Mouse (Mus musculus) kidney, embryonic 16.5 days (tissue): ENCODE measurements at regions not wholly inside any gene's neighbourhood (a gene's known extent, or its start where the extent isn't known, plus 50 kb on each side); places are given as distances from the start of the nearest gene placed in this dataset.
A peak's percentile ranks its signal among the peaks of the same experiment; 100 is the strongest.

Experiments used
- ATAC-seq: fragments of 200-750 bp; cut with Nextera tagmentation; 2 replicates; pipeline ENCODE4 v1.8.0; 2017; ENCODE audit warnings: moderate TSS enrichment; ENCODE audit not compliant: low FRiP score, low TSS enrichment
- H3K27ac ChIP-seq: fragments of 300-500 bp; sonication (generic); 2 replicates; pipeline ENCODE4 v1.5.1; 2014; ENCODE audit warnings: low read length
- H3K27me3 ChIP-seq: fragments of 300-500 bp; sonication (generic); 2 replicates; pipeline ENCODE4 v1.6.1; 2014; ENCODE audit warnings: low read length, control low read depth, mixed read lengths; ENCODE audit not compliant: insufficient read depth
- H3K36me3 ChIP-seq: fragments of 300-500 bp; sonication (generic); 2 replicates; pipeline ENCODE4 v1.6.1; 2014; ENCODE audit warnings: low read length, control low read depth, mixed read lengths; ENCODE audit not compliant: insufficient read depth
- H3K4me1 ChIP-seq: fragments of 300-500 bp; sonication (generic); 2 replicates; pipeline ENCODE4 v1.6.1; 2014; ENCODE audit warnings: low read length, control low read depth, mixed read lengths; ENCODE audit not compliant: insufficient read depth
- H3K4me2 ChIP-seq: fragments of 300-500 bp; sonication (generic); replicated peaks from 2 replicates; pipeline ENCODE4 v1.6.1; 2014; ENCODE audit warnings: low read depth, low read length
- H3K4me3 ChIP-seq: fragments of 300-500 bp; sonication (generic); 2 replicates; pipeline ENCODE4 v1.5.1; 2014; ENCODE audit warnings: mild to moderate bottlenecking, low read length
- H3K9ac ChIP-seq: fragments of 300-500 bp; sonication (generic); replicated peaks from 2 replicates; pipeline ENCODE4 v1.6.1; 2014; ENCODE audit warnings: low read length
- H3K9me3 ChIP-seq: fragments of 300-500 bp; sonication (generic); 2 replicates; pipeline ENCODE4 v1.6.1; 2016; ENCODE audit warnings: low read length, control low read depth
- WGBS: fragments of 180-500 bp; shearing (Covaris S2); extraction: QIAGEN DNeasy Blood & Tissue Kit; methylation state at CpG from one replicate; pipeline ENCODE4 v1.1.7; 2014; 5-methylcytosine and 5-hydroxymethylcytosine counted together

DNA sequence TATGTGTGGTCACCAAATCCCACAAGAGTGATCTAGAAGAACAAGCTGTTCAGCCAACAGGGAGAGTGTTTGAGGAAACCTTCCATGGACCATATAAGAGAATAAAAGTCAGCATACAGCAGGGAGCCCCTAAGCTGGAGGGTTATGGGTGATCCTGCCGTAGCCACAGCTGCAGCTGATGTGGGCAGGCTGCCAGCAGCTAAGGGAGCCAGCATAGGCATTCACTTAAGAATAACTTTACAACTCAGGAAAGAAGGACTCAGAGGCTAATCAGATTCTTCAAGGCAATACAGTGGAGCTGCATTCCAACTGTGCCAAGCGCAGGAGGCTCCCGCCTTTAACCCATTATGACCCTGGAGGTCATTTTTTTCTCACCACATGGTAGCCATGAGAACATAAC lies 121.6 kb downstream of the Uck2 start:
- no peaks in the 10 kb centered on the region for H3K27me3 ChIP-seq
- no peak overlapping the region for H3K4me3 ChIP-seq
- H3K4me2 ChIP-seq: no peak overlapping the region
- H3K4me1 ChIP-seq: no peaks in the 10 kb centered on the region; the same call in 1 of the 2 replicates
- no peaks in the 10 kb centered on the region for H3K9me3 ChIP-seq
- H3K36me3 ChIP-seq: no peaks in the 10 kb centered on the region
- ATAC-seq: no peak
- no peak overlapping the region for H3K27ac ChIP-seq
- H3K9ac ChIP-seq: no peak overlapping the region
- WGBS: 19% methylated on average over 3 of the region's 3 CpGs

- 49% methylated on average over 8 of the region's 8 CpGs for WGBS
- Histone ChIP-seq H3K27me3 (no peaks in the 10 kb centered on the region), H3K27ac (no peak overlapping the region), H3K4me3 (no peak overlapping the region), H3K9me3 (no peaks in the 10 kb centered on the region), H3K4me1 (no peaks in the 10 kb centered on the region; the same call in 1 of the 2 replicates), H3K36me3 (no peaks in the 10 kb centered on the region), H3K9ac (no peak overlapping the region), H3K4me2 (peak overlapping the region; percentile 20; the same call in 1 of the 2 replicates)
- peak; percentile 63; the same call in 1 of the 2 replicates for ATAC-seq
These were observed 122.6 kb downstream of the Uck2 start for GRCm38 (mm10) chr1:167162495-167162894.

DNA sequence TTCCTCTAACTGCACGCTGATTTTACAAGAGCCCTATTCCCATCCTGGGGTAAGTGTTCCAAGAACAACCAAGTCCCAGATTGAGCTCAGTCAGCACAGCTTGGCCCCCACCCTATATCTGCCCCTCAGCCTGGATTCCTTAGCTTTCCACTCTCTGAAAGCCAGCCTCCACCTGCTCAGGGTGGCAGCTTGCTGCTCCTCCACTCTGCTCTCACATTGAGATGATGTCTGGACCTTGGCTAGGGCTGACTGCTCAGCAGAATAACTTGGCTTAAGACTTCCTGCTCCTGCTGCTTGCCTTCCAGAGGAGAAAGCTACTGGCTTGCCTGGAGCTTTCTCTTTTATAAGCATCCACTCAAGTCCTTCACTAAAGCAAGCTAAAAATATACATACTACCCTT lies 125.6 kb downstream of the Uck2 start:
- 70% methylated on average over 1 of the region's 1 CpGs for WGBS
- Histone ChIP-seq H3K27ac (no peak overlapping the region), H3K4me1 (no peaks in the 10 kb centered on the region; the same call in 1 of the 2 replicates), H3K9ac (no peak overlapping the region), H3K27me3 (no peaks in the 10 kb centered on the region), H3K9me3 (peaks cover 2% of the 10 kb centered on the region; the same call in 1 of the 2 replicates), H3K4me2 (no peak overlapping the region), H3K4me3 (no peak overlapping the region), H3K36me3 (no peaks in the 10 kb centered on the region)
- no peak for ATAC-seq

DNA sequence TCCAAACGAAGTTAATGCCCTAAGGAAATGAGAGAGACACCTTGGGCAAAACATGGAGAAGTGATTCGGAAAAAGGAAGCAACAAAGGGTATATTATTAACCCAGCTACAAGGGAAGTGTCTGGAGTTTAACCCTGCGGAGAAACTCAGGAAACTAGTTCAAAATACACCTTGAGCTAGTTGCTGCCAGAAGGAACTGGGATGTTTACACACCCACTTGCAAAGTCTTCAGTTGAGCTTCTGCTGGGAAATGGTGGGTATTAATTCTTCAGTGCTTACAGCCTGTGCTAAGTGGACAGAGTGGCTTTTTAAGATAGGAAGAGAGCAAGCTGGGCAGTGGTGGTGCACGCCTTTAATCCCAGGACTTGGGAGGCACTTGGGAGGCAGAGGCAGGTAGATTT lies 132.7 kb downstream of the Uck2 start:
- no peak for ATAC-seq
- no peak overlapping the region for H3K9ac ChIP-seq
- H3K4me2 ChIP-seq: no peak overlapping the region
- no peak overlapping the region for H3K27ac ChIP-seq
- H3K36me3 ChIP-seq: no peaks in the 10 kb centered on the region
- 67% methylated on average over 4 of the region's 4 CpGs for WGBS
- H3K9me3 ChIP-seq: peaks cover 6% of the 10 kb centered on the region
- no peaks in the 10 kb centered on the region for H3K4me1 ChIP-seq
- H3K27me3 ChIP-seq: no peaks in the 10 kb centered on the region
- H3K4me3 ChIP-seq: no peak overlapping the region

- Histone ChIP-seq H3K4me1 (no peaks in the 10 kb centered on the region), H3K4me3 (no peak overlapping the region), H3K36me3 (no peaks in the 10 kb centered on the region), H3K4me2 (no peak overlapping the region), H3K27ac (no peak overlapping the region), H3K9ac (no peak overlapping the region), H3K9me3 (peaks cover 3% of the 10 kb centered on the region; the same call in 1 of the 2 replicates), H3K27me3 (no peaks in the 10 kb centered on the region)
- ATAC-seq: no peak
- WGBS: 75% methylated on average over 3 of the region's 3 CpGs
These were observed 140.8 kb downstream of the Uck2 start for GRCm38 (mm10) chr1:167144335-167144734.

DNA sequence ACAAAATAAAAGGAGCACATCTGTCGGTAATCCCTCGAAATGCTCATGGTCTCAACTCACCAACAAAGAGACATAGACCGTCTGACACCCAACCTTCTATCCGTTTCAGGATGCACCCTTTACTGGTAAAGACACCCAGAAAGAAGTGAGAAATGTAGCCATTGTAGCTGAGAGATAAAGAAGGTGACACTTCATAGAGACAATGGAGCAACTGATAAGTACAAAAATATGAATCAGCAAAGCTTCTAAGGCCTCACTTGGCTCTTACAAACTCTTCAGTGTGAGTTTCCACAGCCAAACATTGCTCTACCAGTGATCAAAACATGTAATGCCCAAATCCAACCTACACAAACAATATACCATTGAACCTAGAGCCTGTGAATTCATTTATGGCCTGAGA lies 141.3 kb downstream of the Uck2 start:
- H3K9ac ChIP-seq: no peak overlapping the region
- H3K4me3 ChIP-seq: no peak overlapping the region
- no peaks in the 10 kb centered on the region for H3K36me3 ChIP-seq
- ATAC-seq: no peak
- no peaks in the 10 kb centered on the region for H3K4me1 ChIP-seq
- no peaks in the 10 kb centered on the region for H3K27me3 ChIP-seq
- no peak overlapping the region for H3K27ac ChIP-seq
- 88% methylated on average over 4 of the region's 4 CpGs for WGBS
- no peak overlapping the region for H3K4me2 ChIP-seq
- peaks cover 6% of the 10 kb centered on the region; the same call in 1 of the 2 replicates for H3K9me3 ChIP-seq
